Mouse (Mus musculus) kidney, adult 2 months (tissue): ENCODE data around the gene AB124611.
A peak's percentile ranks its signal among the peaks of the same experiment; 100 is the strongest.

Source experiments
- CTCF ChIP-seq: fragments of 200-500 bp; conservative IDR thresholded peaks from 2 replicates; pipeline ENCODE4 v1.5.1; 2011; ENCODE audit warnings: low read depth, mild to moderate bottlenecking, control low read depth, low read length, moderate library complexity, mixed read lengths; ENCODE audit not compliant: insufficient read depth, insufficient read length
- POLR2A ChIP-seq: fragments of 200-500 bp; IDR thresholded peaks from one replicate; pipeline ENCODE4 v1.6.1; 2011; ENCODE audit warnings: low read depth, low read length, control low read depth

DNA sequence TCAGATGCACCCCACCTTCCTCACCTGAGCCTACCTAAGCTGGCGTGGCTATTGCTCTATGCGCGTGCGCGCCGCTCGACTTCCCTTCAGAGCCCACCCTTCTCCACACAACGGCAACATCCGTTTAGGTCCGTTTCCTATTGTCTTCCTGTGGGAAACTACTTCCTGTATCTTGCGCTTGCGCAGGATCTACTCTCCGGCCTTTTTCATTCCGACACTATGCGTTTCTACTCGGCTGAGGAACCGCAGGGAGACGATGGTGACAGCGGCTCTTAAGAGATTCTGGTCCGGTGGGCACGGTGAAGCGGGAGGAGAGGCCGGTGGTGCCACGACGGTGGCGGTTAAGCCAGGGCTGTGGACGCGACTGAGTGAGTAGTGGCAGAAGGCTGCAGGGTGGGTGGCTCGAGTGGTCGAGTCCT lies 66.7 kb downstream of the AB124611 start, which contains the start of the genes Timm29 and Yipf2:
- TF ChIP-seq POLR2A (peak; percentile 54), CTCF (0 out of 2 replicates have a peak, but pooled peaks have one; percentile 2)
